Mouse (Mus musculus) layer of hippocampus, adult 9-10 months (tissue): Measurements from ENCODE around the gene Olfr1330.
"Not testable (repeated sequence)": the region's sequence is repeated elsewhere in the genome, so short reads cannot be mapped to it uniquely, and the experiment has no call there.

ENCODE experiments used
- DNase-seq: peaks from one replicate; pipeline ENCODE4 v3.0.0; 2022; ENCODE audit warnings: low spot score

The Olfr1330 gene

GRCm38 (mm10) chr4:118888297-118888696 lies at the start of gene Olfr1330:
TSS of gene Olfr1330 (plus strand) at chr4:118888597.
- DNase-seq: no peak

- DNase-seq: no peak
Measured at GRCm38 (mm10) chr4:118861791-118862190, 26.6 kb upstream of the Olfr1330 start.

GRCm38 (mm10) chr4:118862704-118863103 lies 25.7 kb upstream of the Olfr1330 start:
- DNase-seq: peak; percentile 3

GRCm38 (mm10) chr4:118864349-118864748 lies 24.0 kb upstream of the Olfr1330 start, which contains the start of gene Olfr1331:
TSS of gene Olfr1331 (plus strand) at chr4:118864649.
- no peak for DNase-seq

- no peak for DNase-seq
Measured at GRCm38 (mm10) chr4:118867566-118867965, 20.8 kb upstream of the Olfr1330 start.

- no peak for DNase-seq
Measured at GRCm38 (mm10) chr4:118901981-118902380, 13.6 kb downstream of the Olfr1330 start.

GRCm38 (mm10) chr4:118917365-118917764 lies 29.0 kb downstream of the Olfr1330 start, which contains the start of gene Olfr1329:
TSS of gene Olfr1329 (minus strand) at chr4:118917465.
- not testable (repeated sequence) for DNase-seq

- DNase-seq: not testable (repeated sequence)
Measured at GRCm38 (mm10) chr4:118931326-118931725, 42.9 kb downstream of the Olfr1330 start.

- DNase-seq: no peak
Measured at GRCm38 (mm10) chr4:118938512-118938911, 50.1 kb downstream of the Olfr1330 start, which contains the start of gene Olfr1328. TSS of gene Olfr1328 (minus strand) at chr4:118938612.
